Mouse (Mus musculus): Measurements from ENCODE around the gene Gm5799.
"Not testable (repeated sequence)": the region's sequence is repeated elsewhere in the genome, so short reads cannot be mapped to it uniquely, and the experiment has no call there.

Gm5799 gene

DNA sequence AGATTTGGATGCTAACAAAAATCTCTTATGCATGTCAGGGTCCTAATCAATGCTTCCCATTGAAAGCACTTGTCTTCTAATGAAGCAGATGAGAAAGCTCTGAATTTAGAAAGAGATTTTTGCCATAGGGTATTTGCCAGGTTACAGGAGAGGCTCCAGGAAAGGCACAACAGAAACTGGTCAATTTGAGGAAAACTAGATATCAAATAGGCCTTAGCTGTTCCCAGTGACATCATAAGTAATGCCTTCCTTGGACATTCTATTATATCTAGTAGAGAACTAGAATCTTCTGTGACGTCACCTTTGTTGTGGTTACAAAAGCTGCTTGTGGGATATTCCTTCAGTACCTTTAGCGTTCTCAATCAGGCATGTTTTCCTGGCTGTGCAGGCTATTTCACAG is at the start of gene Gm5799:
Gm5799 (plus strand) TSS at position 301 of the 400 bp plus-strand sequence.
- not testable (repeated sequence) for DNase-seq (ENCODE audit: low spot score in 2 of 2)

DNA sequence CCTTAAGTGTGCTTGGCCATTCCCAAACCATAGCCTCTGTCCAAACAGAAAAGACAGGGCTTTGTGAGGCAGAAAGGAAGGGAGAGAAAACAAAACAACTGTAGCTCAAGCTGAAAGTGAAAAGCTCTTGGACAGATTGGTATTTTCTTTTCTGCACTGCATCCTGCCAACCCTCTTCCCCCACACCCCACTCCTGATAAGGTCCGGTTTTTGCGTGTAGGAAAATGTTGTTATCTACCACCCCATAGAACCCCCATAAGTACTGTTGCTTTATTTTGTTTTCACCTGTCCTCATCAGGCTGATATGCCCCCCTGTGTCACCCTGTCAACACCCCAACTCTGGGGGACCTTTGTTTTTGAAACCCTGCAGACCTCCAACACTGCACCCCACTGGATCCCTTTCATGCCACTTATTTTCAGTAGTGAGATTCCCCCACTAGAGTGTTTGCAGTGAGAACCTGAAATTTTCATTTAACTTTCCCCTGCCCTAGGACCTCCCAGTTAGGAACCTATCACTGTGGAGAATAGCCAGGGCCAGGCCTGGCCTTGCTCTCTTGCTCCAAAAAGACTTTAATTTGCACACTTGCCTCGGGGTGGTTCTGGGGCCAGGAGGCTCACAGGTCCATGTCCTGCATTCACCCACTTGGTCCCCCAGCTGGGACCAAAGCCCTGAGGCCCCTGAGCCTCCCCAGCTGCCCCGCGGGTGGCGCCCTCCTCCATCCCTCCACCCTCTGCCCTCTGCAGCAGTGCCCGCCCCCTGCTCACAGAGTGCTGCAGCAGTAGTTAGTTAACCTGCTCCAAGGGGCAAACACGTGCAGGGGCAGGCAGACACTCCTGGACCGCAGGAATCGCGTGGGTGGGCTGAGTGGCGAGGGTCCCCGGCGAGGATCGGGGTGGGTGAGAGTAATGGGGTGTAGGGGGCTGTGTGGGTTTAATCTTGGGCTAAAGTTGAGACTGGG is 12.0 kb upstream of the Gm5799 start:
- not testable (repeated sequence) for DNase-seq (ENCODE audit: low spot score in 2 of 2)

DNA sequence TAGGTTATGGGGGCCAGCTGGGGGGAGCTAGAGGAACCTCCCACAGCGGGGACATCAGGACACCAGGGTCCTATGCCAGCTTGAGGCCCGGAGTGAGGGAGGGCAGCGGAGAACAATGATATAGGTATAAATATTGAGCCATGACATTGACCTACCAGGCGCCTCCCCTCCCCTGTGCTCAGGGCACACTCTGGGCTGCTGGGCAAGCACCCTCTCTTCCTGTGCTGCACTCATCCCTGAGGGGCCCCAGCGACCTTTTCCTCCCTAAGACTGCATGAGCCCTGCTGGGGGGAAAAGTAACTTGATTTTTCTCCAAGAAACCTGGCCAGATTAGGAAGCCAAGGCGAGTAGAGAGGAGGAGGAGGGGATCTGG is 11.4 kb upstream of the Gm5799 start:
- not testable (repeated sequence) for DNase-seq (ENCODE audit: low spot score in 2 of 2)

DNA sequence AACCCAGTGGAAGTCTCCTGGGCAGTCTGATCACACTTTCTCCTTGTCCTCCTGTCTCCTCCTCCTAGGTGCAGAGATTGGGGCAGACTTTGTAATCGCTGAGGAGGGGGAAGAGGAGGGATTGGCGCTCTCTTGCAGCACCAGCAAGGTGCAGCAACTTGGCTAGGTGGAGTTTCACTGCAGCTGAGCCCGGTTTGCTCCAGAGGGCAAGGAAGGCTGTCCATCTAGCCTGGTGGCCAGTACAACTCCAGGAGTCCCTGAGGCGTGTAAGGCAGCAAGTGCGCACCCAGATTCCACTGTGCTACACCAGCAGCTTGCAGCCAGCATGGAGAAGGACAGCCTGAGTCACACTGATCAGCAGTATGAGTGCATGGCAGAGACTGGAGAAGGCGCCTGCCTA is 11.0 kb upstream of the Gm5799 start:
- not testable (repeated sequence) for DNase-seq (ENCODE audit: low spot score in 2 of 2)

DNA sequence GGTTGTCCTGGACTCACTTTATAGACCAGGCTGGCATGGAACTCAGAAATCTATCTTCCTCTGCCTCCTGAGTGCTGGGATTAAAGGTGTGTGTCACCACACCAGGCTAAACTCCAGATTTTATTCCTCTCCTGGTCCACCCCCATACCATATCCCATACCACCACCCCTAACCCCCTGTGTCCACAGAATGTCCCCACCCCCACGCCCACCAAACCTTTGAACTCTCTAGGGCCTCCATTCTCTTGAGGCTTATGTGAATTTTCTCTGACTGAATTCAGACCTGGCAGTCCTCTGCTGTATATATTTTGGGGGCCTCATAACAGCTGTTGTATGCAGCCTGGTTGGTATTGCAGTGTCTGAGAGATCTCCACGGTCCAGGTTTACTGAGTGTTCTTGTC is 5.2 kb upstream of the Gm5799 start:
- DNase-seq (ENCODE audit: low spot score in 2 of 2) = not testable (repeated sequence)

DNA sequence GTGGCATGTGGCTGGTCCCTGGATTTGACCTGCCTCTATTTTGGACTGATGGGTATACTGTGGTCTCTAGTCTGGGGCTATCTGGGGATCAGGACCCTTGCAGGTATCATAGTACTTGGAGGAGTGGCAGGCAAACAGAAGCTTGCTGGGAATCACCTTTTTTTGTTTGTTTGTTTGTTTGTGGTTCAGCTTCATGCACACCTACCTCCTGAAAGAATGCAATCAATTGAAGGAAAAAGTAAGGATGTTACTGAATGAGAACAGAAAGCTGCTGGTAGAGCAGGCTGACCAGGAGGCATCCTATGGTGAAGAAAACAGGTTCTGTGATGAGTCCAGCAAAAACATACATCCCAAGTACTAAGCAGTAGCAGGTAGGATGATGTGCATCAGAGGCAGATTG is 2.9 kb downstream of the Gm5799 start:
- DNase-seq (ENCODE audit: low spot score in 2 of 2) = not testable (repeated sequence)

DNA sequence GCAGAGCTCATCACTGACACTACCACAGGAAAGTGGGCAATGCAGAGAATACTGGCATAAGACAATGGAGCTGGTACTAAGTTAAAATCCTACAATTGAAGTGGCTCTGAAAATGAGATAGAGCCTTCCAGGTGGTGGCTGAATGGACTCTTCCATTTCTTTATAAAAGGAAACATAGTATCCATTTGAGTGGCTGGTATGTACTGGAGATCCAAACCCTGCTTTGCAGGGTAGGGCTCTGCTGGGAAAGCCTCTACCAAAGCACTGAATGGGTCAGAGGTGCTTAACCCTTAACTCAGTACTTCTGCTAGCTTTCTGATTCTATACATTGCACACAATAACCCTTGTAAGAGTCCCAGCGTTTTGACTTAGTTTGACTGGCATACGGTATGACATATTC is 8.9 kb downstream of the Gm5799 start:
- DNase-seq (ENCODE audit: low spot score in 2 of 2) = not testable (repeated sequence)

DNA sequence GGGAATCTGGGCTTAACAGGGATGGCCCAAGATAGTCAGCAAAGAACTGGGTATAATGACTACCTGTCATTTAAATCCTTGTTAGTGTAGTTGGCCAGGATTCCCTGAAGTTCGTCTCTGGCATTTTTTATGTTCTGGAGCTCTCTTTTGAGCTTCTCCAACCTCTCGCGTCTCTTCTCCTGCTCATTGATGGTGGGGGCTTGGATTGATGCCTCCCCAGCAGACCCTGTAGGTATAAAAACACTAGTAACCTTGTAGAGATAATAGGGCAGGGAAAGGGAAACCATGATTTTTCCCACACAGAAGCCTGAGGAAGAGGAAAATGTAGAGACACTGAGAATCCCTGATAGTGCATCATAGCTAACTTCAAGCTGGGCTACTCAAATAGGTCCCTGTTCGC is 34.6 kb downstream of the Gm5799 start:
- DNase-seq (ENCODE audit: low spot score in 2 of 2) = not testable (repeated sequence)

DNA sequence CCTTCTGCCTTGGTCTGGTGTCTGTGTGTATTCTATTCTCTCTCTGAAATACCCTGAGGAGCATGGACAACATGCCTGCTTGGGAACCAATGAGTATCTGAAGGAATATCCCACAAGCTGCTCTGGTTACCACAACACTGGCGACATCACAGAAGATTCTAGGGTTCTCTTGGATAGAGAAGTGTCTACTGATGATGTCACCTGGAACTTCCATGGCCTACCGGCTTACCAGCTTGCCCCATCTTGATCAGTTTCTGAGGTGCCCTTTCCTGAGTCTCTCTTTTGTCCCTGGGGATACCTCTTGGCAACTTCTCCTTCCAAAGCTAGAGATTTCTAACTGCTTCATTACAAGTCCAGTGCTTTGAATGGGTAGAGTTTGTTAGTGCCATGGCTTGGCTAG is 35.7 kb downstream of the Gm5799 start, which contains the start of gene Gm17654:
Gm17654 (minus strand) TSS at position 101 of the 400 bp plus-strand sequence.
- DNase-seq (ENCODE audit: low spot score in 2 of 2) = not testable (repeated sequence)

Data from urinary bladder, adult 18-20 months (tissue).